Mouse (Mus musculus) bone marrow, adult 2 months (tissue): ENCODE results near the gene Glrb. TPM values are rescaled to one million over a fixed set of nuclear protein-coding genes. Genes with fewer than 3 reads are reported as not detected.

Source experiments
- H3K27ac ChIP-seq: fragments of 200-500 bp; 2 replicates; pipeline ENCODE4 v1.5.1; 2012; ENCODE audit warnings: low read depth, mild to moderate bottlenecking, control low read depth, inconsistent platforms, low read length; ENCODE audit not compliant: control insufficient read depth, poor library complexity, insufficient read depth
- H3K4me1 ChIP-seq: fragments of 200-500 bp; 2 replicates; pipeline ENCODE4 v1.6.1; 2011; ENCODE audit warnings: low read length; ENCODE audit not compliant: control insufficient read depth, insufficient read depth
- H3K4me3 ChIP-seq: fragments of 200-500 bp; replicated peaks from 2 replicates; pipeline ENCODE3; 2011; ENCODE audit warnings: mild to moderate bottlenecking, low read depth, low read length, control low read depth; ENCODE audit not compliant: control insufficient read depth
- CTCF ChIP-seq: fragments of 200-500 bp; IDR thresholded peaks from 2 replicates; pipeline ENCODE4 v1.5.1; 2011; ENCODE audit warnings: low read length, control low read depth; ENCODE audit not compliant: control insufficient read depth, insufficient read depth
- POLR2A ChIP-seq: fragments of 200-500 bp; IDR thresholded peaks from 2 replicates; pipeline ENCODE4 v1.6.1; 2011; ENCODE audit warnings: low read depth, mild to moderate bottlenecking, control low read depth, low read length, borderline replicate concordance; ENCODE audit not compliant: control insufficient read depth
- WGBS: fragments of 180-500 bp; shearing (Covaris S2); methylation state at CpG from one replicate; pipeline ENCODE4 v1.1.7; 2018; 5-methylcytosine and 5-hydroxymethylcytosine counted together
- polyA plus RNA-seq: library from polyadenylated mRNA; stranded (reverse); fragments of >200 nt; gene quantifications from 2 replicates; pipeline ENCODE4 v1.2.4, GENCODE M21; 2011; ENCODE audit warnings: low replicate concordance; ENCODE audit not compliant: missing spikeins, insufficient read depth, insufficient read length

The Glrb gene
- polyA plus RNA-seq, 1 experiment = not detected

GRCm38 (mm10) chr3:80795284-80795683, 118.2 kb downstream of the Glrb start:
- Histone ChIP-seq H3K27ac (no peak overlapping the region), H3K4me1 (no peaks in the 10 kb centered on the region), H3K4me3 (no peak overlapping the region)
- TF ChIP-seq POLR2A (no peak), CTCF (no peak)
- WGBS = 57% methylated on average over 2 of the region's 2 CpGs

Other genes starting within 250 kb of the Glrb start
- gene Gria2, start 110.8 kb downstream of the Glrb start, polyA plus RNA-seq = 0.40 TPM in 1 of 2 replicates, not detected in the other
- 0.74 and 1.8 TPM in 2 replicates for gene Pdgfc, start 122.8 kb upstream of the Glrb start, polyA plus RNA-seq